Comparison of ENCODE assay signal across 20 mouse cellular contexts in the genomic region with DNA sequence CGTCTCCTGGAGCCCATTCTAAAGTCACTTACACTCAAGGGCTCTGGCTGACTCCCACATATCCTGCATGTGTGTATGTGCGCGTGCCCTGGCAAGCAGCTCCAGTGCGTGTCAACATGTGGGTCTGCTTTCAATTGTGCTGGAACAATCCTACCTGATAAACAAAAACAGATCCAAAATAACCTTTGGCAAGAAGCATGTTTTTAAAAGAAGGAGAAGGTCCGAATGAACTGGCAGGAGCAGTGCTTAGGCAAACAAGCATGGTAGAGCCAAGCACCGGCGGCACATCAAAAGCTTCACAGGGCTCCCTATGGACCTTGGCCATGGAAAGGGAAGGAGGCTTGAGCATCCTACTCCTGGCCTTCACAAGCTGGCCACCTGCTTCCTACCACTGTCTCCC.
DNase-seq lines count a peak whose midpoint lies in the region.
"Had no signal": no experiment of that assay in that cellular context is flagged by ENCODE, and none has a peak within 500 bp of the region (broad histone marks: within the 10 kb centered on the region; RNA-seq: fewer than 3 reads in every experiment).

No protein-coding gene starts in this region.

- peaks cover 77% of the 10 kb centered on the region for H3K4me1 ChIP-seq in embryonic facial prominence, embryonic 10.5 days
- H3K4me1 ChIP-seq in limb, embryonic 10.5 days = peaks cover 62% of the 10 kb centered on the region

- intact Hi-C loops in left cerebral cortex, postnatal 36 days (cut with DNase I) = no loop called here

- peak overlapping the region; percentile 87 for H3K27ac ChIP-seq in embryonic facial prominence, embryonic 10.5 days (replicated peaks)
- H3K27ac ChIP-seq in limb, embryonic 10.5 days = peak overlapping the region; percentile 46; the same call in 1 of the 2 replicates
- H3K27ac ChIP-seq: forebrain, embryonic 13.5 days; heart, embryonic 10.5 days; heart, embryonic 15.5 days; hindbrain, embryonic 10.5 days; hindbrain, embryonic 14.5 days; intestine, embryonic 15.5 days had no signal

- H3K4me3 ChIP-seq in embryonic facial prominence, embryonic 10.5 days = no peak overlapping the region
- no peak overlapping the region for H3K4me3 ChIP-seq in limb, embryonic 10.5 days
- H3K4me3 ChIP-seq: forebrain, embryonic 13.5 days; heart, embryonic 10.5 days; heart, embryonic 15.5 days; hindbrain, embryonic 10.5 days; intestine, embryonic 15.5 days had no signal

- no peaks in the 10 kb centered on the region for H3K9me3 ChIP-seq in embryonic facial prominence, embryonic 10.5 days
- H3K9me3 ChIP-seq in limb, embryonic 10.5 days (replicated peaks) = no peaks in the 10 kb centered on the region
- H3K9me3 ChIP-seq: forebrain, embryonic 13.5 days; heart, embryonic 10.5 days; heart, embryonic 15.5 days; hindbrain, embryonic 10.5 days; intestine, embryonic 15.5 days had no signal

- 79% methylated on average over 7 of the region's 7 CpGs for WGBS in embryonic facial prominence, embryonic 10.5 days
- WGBS in limb, embryonic 10.5 days = 89% methylated on average over 7 of the region's 7 CpGs

- DNase-seq in heart, adult 11 months = peak; percentile 74
- no peak for DNase-seq in heart, postnatal 4 days
- DNase-seq in NIH3T3 (ENCODE audit: low read depth) = peak; percentile 30
- DNase-seq in embryonic facial prominence, embryonic 10.5 days (ENCODE audit: low spot score) = no peak
- DNase-seq in limb, embryonic 10.5 days (ENCODE audit: low spot score) = no peak
- DNase-seq in lung, postnatal 36 days = no peak
- no peak for DNase-seq in left cerebral cortex, postnatal 36 days (ENCODE audit: low spot score in 2 of 2)
- DNase-seq: cerebellum, adult 11-12 months; cerebellum, adult 9-10 months; cerebellum, postnatal 25 days; forebrain, postnatal 0 days; gastrocnemius, postnatal 25 days; heart, postnatal 14 days; kidney, adult 18-20 months had no signal

- no peaks in the 10 kb centered on the region for H3K27me3 ChIP-seq in embryonic facial prominence, embryonic 10.5 days (replicated peaks; ENCODE audit: low read depth, poor library complexity, severe bottlenecking)
- no peaks in the 10 kb centered on the region for H3K27me3 ChIP-seq in limb, embryonic 10.5 days (ENCODE audit: low read depth, poor library complexity, severe bottlenecking)
- H3K27me3 ChIP-seq: forebrain, embryonic 13.5 days; heart, embryonic 15.5 days; intestine, embryonic 15.5 days had no signal

- 0 out of 2 replicates have a peak, but pooled peaks cover 7% of the 10 kb centered on the region for H3K36me3 ChIP-seq in embryonic facial prominence, embryonic 10.5 days (replicated peaks)
- no peaks in the 10 kb centered on the region for H3K36me3 ChIP-seq in limb, embryonic 10.5 days
- H3K36me3 ChIP-seq: heart, embryonic 10.5 days; heart, embryonic 15.5 days; hindbrain, embryonic 10.5 days; intestine, embryonic 15.5 days had no signal

Comparison
In these comparisons a context has a peak if more than half of its experiments do, and no peak if none do; other contexts are left out.
1. DNase-seq: peak in heart, adult 11 months (single experiment) and NIH3T3 (single experiment); none in heart, postnatal 4 days (single experiment), embryonic facial prominence, embryonic 10.5 days (single experiment), limb, embryonic 10.5 days (single experiment), lung, postnatal 36 days (single experiment) and left cerebral cortex, postnatal 36 days (0 of 2).